Mouse (Mus musculus): ENCODE measurements at regions not wholly inside any gene's neighbourhood (a gene's known extent, or its start where the extent isn't known, plus 50 kb on each side); places are given as distances from the start of the nearest gene placed in this dataset.

DNA sequence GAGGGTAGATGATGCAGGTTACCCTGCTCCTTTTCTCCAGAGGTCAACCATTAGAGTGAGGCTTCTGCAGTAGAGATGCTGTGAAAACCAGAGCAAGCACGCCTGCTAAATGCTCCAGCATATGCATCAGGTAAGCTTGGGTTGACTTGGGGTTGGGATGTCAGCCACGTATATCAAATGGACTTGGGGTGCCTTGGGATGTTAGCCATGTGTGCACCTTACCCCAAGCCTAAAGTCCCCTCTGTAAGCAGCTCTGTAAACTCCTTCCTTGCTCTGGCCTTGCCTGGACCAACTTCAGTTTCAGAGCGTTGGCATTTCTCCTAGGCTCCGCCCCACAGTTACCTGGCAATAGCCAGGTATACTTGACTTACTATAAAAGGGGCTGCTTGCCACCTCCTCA, 155.3 kb upstream of the Tmtc1 start:
- TF ChIP-seq CTCF (IDR thresholded peaks at IDR 0.05; ENCODE audit: low read depth), result no peak
- TF ChIP-seq EP300 (IDR thresholded peaks at IDR 0.05; ENCODE audit: low read depth), result no peak
